Mouse (Mus musculus) small intestine, adult 2 months (tissue): ENCODE results near the gene Oit1.

Experiments
- CTCF ChIP-seq: fragments of 200-500 bp; IDR thresholded peaks from 2 replicates; pipeline ENCODE4 v1.5.1; 2012; ENCODE audit warnings: low read depth, mild to moderate bottlenecking, control low read depth, inconsistent platforms, low read length, moderate library complexity, mixed read lengths; ENCODE audit not compliant: insufficient replicate concordance, insufficient read length; ENCODE audit errors: extremely low read depth
- POLR2A ChIP-seq: fragments of 200-500 bp; IDR thresholded peaks from 2 replicates; pipeline ENCODE4 v1.6.1; 2012; ENCODE audit warnings: low read depth, mild to moderate bottlenecking, control low read depth, inconsistent platforms, low read length, moderate library complexity

- peak; percentile 42; the same call in 1 of the 2 replicates for TF ChIP-seq CTCF
- no peak for TF ChIP-seq POLR2A
Observed at GRCm38 (mm10) chr14:8314536-8314935, 64.0 kb downstream of the Oit1 start.
